Mouse (Mus musculus) C2C12 (cell line): Measurements from ENCODE around the gene Efr3b.

Experiments used
- CEBPB ChIP-seq: IDR thresholded peaks from one replicate; pipeline ENCODE4 v1.6.1; 2011; ENCODE audit warnings: low read depth, mild to moderate bottlenecking, control low read depth, moderate library complexity
- CTCF ChIP-seq: IDR thresholded peaks from one replicate; pipeline ENCODE4 v1.5.1; 2011; ENCODE audit not compliant: control insufficient read depth, insufficient read depth, insufficient read length
- FOSL1 ChIP-seq: IDR thresholded peaks from one replicate; pipeline ENCODE4 v1.8.0; 2011; ENCODE audit warnings: mild to moderate bottlenecking, low read length; ENCODE audit not compliant: poor library complexity, insufficient read depth, severe bottlenecking
- MAX ChIP-seq: IDR thresholded peaks from one replicate; pipeline ENCODE4 v1.6.1; 2011; ENCODE audit warnings: mild to moderate bottlenecking, control low read depth
- MYOG ChIP-seq: IDR thresholded peaks from one replicate; pipeline ENCODE4 v1.6.1; 2011; ENCODE audit not compliant: control insufficient read depth, insufficient read length; ENCODE audit errors: extremely low read depth
- USF1 ChIP-seq: IDR thresholded peaks from one replicate; pipeline ENCODE4 v1.6.1; 2011; ENCODE audit warnings: low read depth, mild to moderate bottlenecking, control low read depth, moderate library complexity

DNA sequence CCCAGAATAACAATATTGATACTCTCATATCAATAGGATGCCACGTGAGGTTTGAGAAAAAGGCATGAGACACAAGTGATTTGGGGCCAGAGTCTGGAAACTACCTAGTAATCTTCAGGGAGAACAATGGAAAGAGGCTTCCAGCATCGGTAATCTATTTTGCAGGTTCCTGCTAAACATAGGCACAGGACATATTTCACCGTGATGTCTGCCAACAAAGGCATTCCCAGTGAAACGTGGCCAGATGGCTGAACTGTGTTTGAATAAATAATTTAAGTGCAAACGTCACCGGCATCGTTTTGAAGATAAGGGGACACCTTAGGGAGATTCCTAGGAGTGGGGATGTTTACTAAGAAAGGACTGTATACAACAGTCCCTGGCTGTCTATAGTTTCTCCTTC is 22.4 kb downstream of the Efr3b start:
- TF ChIP-seq CTCF (no peak), MAX (no peak), USF1 (no peak), FOSL1 (no peak), MYOG (no peak), CEBPB (no peak)
